Mouse (Mus musculus) myocyte (in vitro differentiated cells): Measurements from ENCODE around the gene Golm1. TPM values are rescaled to one million over a fixed set of nuclear protein-coding genes. Genes with fewer than 3 reads are reported as not detected.

Experiments used
- H3K27me3 ChIP-seq: one replicate; pipeline ENCODE4 v1.6.1; 2011; ENCODE audit not compliant: control insufficient read depth, insufficient read depth, insufficient read length
- H3K36me3 ChIP-seq: one replicate; pipeline ENCODE4 v1.6.1; 2011; ENCODE audit not compliant: control insufficient read depth, insufficient read depth
- H3K4me2 ChIP-seq: one replicate; pipeline ENCODE4 v1.6.1; 2011; ENCODE audit warnings: low read depth, control low read depth
- H3K4me3 ChIP-seq: one replicate; pipeline ENCODE4 v1.5.1; 2011; ENCODE audit warnings: mild to moderate bottlenecking, control low read depth, moderate library complexity
- H3K79me2 ChIP-seq: one replicate; pipeline ENCODE4 v1.6.1; 2011; ENCODE audit not compliant: control insufficient read depth, insufficient read depth
- H3ac ChIP-seq: one replicate; pipeline ENCODE4 v1.6.1; 2011; ENCODE audit not compliant: control insufficient read depth, insufficient read length
- CEBPB ChIP-seq: IDR thresholded peaks from 2 replicates; pipeline ENCODE4 v1.6.1; 2011; ENCODE audit warnings: mild to moderate bottlenecking, moderate library complexity; ENCODE audit not compliant: poor library complexity, insufficient read depth, severe bottlenecking
- E2F4 ChIP-seq: IDR thresholded peaks from one replicate; pipeline ENCODE4 v1.6.1; 2011; ENCODE audit warnings: mild to moderate bottlenecking, control low read depth, moderate library complexity; ENCODE audit not compliant: insufficient read depth
- MAX ChIP-seq: IDR thresholded peaks from one replicate; pipeline ENCODE4 v1.6.1; 2011; ENCODE audit warnings: low read depth, mild to moderate bottlenecking, control low read depth
- MYOD1 ChIP-seq, 3 experiments: IDR thresholded peaks; one replicate each; pipeline ENCODE4 v1.6.1; 2011; ENCODE audit warnings: control low read depth in 2 of 3, low read depth in 2 of 3, mild to moderate bottlenecking in 2 of 3, moderate library complexity in 1 of 3; ENCODE audit not compliant: insufficient read length in 2 of 3, control insufficient read depth in 1 of 3
- MYOG ChIP-seq, 3 experiments: IDR thresholded peaks; one replicate each; pipeline ENCODE4 v1.6.1; 2011; ENCODE audit warnings: control low read depth in 2 of 3, low read depth in 2 of 3, mild to moderate bottlenecking in 2 of 3; ENCODE audit not compliant: insufficient read length in 2 of 3, control insufficient read depth in 1 of 3, insufficient read depth in 1 of 3
- POLR2A ChIP-seq: IDR thresholded peaks from one replicate; pipeline ENCODE4 v1.6.1; 2011; ENCODE audit warnings: low read depth, mild to moderate bottlenecking, control low read depth, moderate library complexity; ENCODE audit not compliant: insufficient read length
- POLR2AphosphoS2 ChIP-seq: IDR thresholded peaks from one replicate; pipeline ENCODE4 v1.6.1; 2011; ENCODE audit warnings: low read depth, control low read depth; ENCODE audit not compliant: insufficient read length
- REST ChIP-seq: IDR thresholded peaks from one replicate; pipeline ENCODE4 v1.6.1; 2011; ENCODE audit warnings: mild to moderate bottlenecking, control low read depth, moderate library complexity; ENCODE audit not compliant: insufficient read depth, insufficient read length
- SRF ChIP-seq: IDR thresholded peaks from one replicate; pipeline ENCODE4 v1.6.1; 2011; ENCODE audit warnings: low read depth; ENCODE audit not compliant: control insufficient read depth, insufficient read length
- TCF12 ChIP-seq: IDR thresholded peaks from one replicate; pipeline ENCODE4 v1.6.1; 2011; ENCODE audit warnings: mild to moderate bottlenecking, control low read depth; ENCODE audit not compliant: poor library complexity, insufficient read depth, severe bottlenecking
- TCF3 ChIP-seq: IDR thresholded peaks from one replicate; pipeline ENCODE4 v1.6.1; 2011; ENCODE audit warnings: low read depth, control low read depth; ENCODE audit not compliant: insufficient read length
- USF1 ChIP-seq: IDR thresholded peaks from one replicate; pipeline ENCODE4 v1.6.1; 2011; ENCODE audit warnings: low read depth, mild to moderate bottlenecking, control low read depth, moderate library complexity
- polyA plus RNA-seq: library from polyadenylated mRNA; unstranded; fragments of >200 nt; fragmentation: generic; extraction: Trizol; gene quantifications from one replicate; pipeline ENCODE4 v1.2.1, GENCODE M21; 2012; ENCODE audit warnings: missing spikeins

The Golm1 gene
- polyA plus RNA-seq, 1 experiment: 4.8 TPM

DNA sequence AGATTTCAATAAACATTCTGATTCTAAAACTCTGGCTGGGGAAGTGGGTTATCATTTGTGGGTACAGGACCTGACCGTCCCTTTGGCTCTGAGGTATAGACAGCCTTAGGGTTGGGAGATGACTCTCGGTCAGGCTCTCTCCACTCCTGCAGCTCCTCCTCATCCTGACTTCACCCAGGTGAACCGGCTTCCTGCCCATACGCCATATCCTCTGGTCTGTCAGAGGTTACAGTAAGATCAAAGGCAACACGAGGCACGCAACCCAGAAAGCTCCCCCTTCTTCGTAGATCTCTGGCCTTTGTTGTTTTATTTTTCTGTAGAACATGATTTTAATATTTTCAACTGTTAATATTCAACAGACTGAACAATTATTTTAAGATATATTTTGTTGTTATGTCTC is 20.2 kb upstream of the Golm1 start:
- Histone ChIP-seq H3K79me2 (no peaks in the 10 kb centered on the region), H3K4me2 (no peak overlapping the region), H3K27me3 (peaks cover 12% of the 10 kb centered on the region), H3ac (no peak overlapping the region), H3K4me3 (no peak overlapping the region), H3K36me3 (no peaks in the 10 kb centered on the region)
- TF ChIP-seq MAX: no peak
- no peak for TF ChIP-seq CEBPB
- no peak for TF ChIP-seq TCF3
- TF ChIP-seq TCF12: no peak
- no peak for TF ChIP-seq REST
- no peak for TF ChIP-seq POLR2AphosphoS2
- TF ChIP-seq POLR2A: no peak
- TF ChIP-seq USF1: no peak
- TF ChIP-seq E2F4: no peak
- TF ChIP-seq MYOD1 (IDR thresholded peaks at IDR 0.05; ENCODE audit: control insufficient read depth in 1 of 3, insufficient read length in 2 of 3, low read depth in 2 of 3): no peak
- no peak for TF ChIP-seq MYOG (IDR thresholded peaks at IDR 0.05; ENCODE audit: control insufficient read depth in 1 of 3, insufficient read depth in 1 of 3, insufficient read length in 2 of 3, low read depth in 2 of 3)
- no peak for TF ChIP-seq SRF

DNA sequence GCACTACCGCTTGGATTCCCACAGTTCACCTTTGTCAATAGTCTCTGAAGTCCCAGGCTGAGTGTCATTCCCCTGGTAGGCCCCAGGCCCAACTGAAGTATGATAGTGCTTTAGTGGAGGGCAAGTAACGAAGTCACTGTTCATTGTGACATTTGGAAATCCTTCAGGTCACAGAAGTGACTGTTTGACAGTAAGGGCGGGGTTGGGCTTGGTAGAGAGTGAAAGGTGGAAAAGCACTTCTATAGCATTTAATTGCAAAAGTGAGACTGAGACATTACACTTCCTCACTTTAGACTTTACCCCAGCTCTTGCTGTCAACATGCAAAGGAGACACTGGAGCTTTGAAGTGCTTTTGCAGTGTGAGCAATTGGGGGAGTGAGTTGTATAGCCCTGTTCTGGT is 18.4 kb upstream of the Golm1 start, which contains the start of gene 4921517D22Rik:
Gene 4921517D22Rik (minus strand): TSS at position 101 of the 400 bp plus-strand sequence.
- no peak within 1 kb of the TSS for H3K4me2 ChIP-seq
- H3ac ChIP-seq: no peak within 1 kb of the TSS
- H3K4me3 ChIP-seq: no peak within 1 kb of the TSS
- no peak for TF ChIP-seq SRF
- peaks cover 20% of the 10 kb centered on the region for H3K27me3 ChIP-seq
- no peaks in the 10 kb centered on the region for H3K79me2 ChIP-seq
- H3K36me3 ChIP-seq: no peaks in the 10 kb centered on the region

DNA sequence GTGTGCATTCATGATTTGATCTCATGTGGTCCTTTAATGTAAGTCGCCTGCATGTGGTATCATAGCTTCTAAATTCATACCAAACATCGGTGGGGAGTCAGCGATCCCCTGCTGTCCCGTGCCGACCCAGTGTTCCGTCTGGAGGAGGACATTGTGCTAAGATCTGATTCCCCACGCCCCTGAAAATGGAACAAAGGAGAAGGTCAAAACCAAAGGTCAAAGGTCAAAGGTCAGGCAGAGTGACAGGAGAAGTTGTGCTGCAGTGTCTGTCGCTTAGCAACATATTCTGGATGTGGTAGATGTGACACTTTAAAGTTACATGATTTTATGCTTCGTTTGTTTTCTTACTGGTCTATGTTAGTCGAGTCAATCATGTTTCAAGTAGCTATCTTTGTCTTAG is 15.9 kb upstream of the Golm1 start:
- H3K36me3 ChIP-seq: no peaks in the 10 kb centered on the region
- no peaks in the 10 kb centered on the region for H3K79me2 ChIP-seq
- no peak overlapping the region for H3K4me2 ChIP-seq
- no peak overlapping the region for H3ac ChIP-seq
- H3K4me3 ChIP-seq: no peak overlapping the region
- H3K27me3 ChIP-seq: peaks cover 15% of the 10 kb centered on the region
- TF ChIP-seq TCF3 (no peak), MYOD1 (IDR thresholded peaks at IDR 0.05; ENCODE audit: control insufficient read depth in 1 of 3, insufficient read length in 2 of 3, low read depth in 2 of 3) (no peak)

DNA sequence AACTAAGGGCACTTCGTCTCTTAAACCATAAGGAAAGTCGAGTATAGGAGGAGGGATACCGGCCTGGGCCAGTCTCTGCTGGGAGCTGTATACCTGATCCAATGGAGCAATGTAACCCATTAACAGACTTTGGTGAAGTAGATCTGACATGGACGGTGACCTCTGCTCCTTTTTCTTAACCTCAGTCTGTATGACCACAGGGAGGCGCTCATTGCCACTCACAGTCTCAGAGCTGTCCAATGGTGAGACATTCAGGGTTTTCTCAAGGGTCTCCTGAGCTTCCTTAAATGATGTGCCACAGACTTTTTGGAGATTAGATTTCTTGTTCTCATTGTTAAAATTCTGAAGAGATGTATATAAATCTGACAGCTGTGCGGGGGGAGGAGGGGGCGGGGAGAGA is 15.0 kb upstream of the Golm1 start:
- no peak for TF ChIP-seq CEBPB
- TF ChIP-seq E2F4: no peak
- TF ChIP-seq MAX: no peak
- TF ChIP-seq TCF3: no peak
- TF ChIP-seq MYOD1 (IDR thresholded peaks at IDR 0.05; ENCODE audit: control insufficient read depth in 1 of 3, insufficient read length in 2 of 3, low read depth in 2 of 3): no peak
- no peak for TF ChIP-seq USF1
- TF ChIP-seq POLR2AphosphoS2: no peak
- TF ChIP-seq REST: no peak
- TF ChIP-seq TCF12: no peak
- TF ChIP-seq SRF: no peak
- no peaks in the 10 kb centered on the region for H3K36me3 ChIP-seq
- no peak overlapping the region for H3ac ChIP-seq
- H3K27me3 ChIP-seq: peaks cover 12% of the 10 kb centered on the region
- no peak overlapping the region for H3K4me3 ChIP-seq
- no peaks in the 10 kb centered on the region for H3K79me2 ChIP-seq
- no peak overlapping the region for H3K4me2 ChIP-seq

DNA sequence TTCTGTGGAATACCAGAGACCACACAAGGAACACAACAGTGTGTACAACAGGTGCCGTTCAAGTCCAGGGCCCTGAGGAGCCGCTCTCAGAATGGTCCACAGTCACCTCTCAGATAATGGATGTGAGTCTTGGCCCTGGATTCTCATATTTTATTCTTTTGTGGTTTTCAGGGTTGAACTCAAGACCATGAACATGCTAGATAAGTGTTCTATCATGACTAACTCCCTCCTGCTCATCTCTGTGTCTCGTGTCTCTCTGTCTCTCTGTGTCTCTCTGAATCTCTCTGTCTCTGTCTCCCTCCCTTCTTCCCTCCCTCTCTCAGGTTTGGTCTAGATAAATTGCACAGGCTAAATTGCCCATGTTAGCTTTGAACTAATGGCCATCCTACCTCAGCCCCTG is 14.2 kb upstream of the Golm1 start:
- TF ChIP-seq TCF3: no peak

DNA sequence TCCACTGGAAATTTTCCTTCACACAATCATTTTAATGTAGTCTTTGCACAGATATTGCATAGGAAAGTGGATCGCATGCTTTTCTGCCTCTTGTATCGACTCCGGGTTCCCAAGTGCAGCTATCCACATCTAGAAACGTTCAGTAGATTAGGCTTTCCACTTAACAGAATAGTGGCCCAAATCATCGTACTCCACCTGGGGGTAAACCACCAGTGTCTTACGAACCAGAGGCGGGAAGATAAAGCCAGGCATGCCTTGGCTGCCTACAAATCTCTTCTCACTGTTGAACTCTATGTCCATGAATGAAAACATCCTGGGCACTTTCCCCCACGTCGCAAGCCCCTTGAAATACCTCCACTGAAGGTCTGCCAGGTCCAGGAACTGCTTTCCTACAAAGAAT is 13.7 kb upstream of the Golm1 start:
- TF ChIP-seq USF1 (no peak), POLR2A (no peak)
- H3K36me3 ChIP-seq: no peaks in the 10 kb centered on the region

More for the DNA sequence above, 14.2 kb upstream of the Golm1 start:
- Histone ChIP-seq H3K4me3 (no peak overlapping the region), H3K27me3 (peaks cover 8% of the 10 kb centered on the region), H3K36me3 (no peaks in the 10 kb centered on the region), H3K4me2 (no peak overlapping the region), H3K79me2 (no peaks in the 10 kb centered on the region), H3ac (no peak overlapping the region)

More for the DNA sequence above, 13.7 kb upstream of the Golm1 start:
- Histone ChIP-seq H3K4me3 (no peak overlapping the region), H3K27me3 (peaks cover 8% of the 10 kb centered on the region), H3K4me2 (no peak overlapping the region), H3ac (no peak overlapping the region), H3K79me2 (no peaks in the 10 kb centered on the region)
